Mouse (Mus musculus) forebrain, postnatal 0 days (tissue): Measurements from ENCODE around the gene Zfp78. TPM values are rescaled to one million over a fixed set of nuclear protein-coding genes. Genes with fewer than 3 reads are reported as not detected.

Experiments used
- ATAC-seq: fragments of 200-750 bp; cut with Nextera tagmentation; 2 replicates; pipeline ENCODE4 v1.8.0; 2017; ENCODE audit warnings: mild to moderate bottlenecking, moderate library complexity
- DNase-seq: peaks from one replicate; pipeline ENCODE4 v3.0.0-alpha.2; 2015
- H3K27ac ChIP-seq: fragments of 300-500 bp; sonication (generic); 2 replicates; pipeline ENCODE4 v1.5.1; 2014; ENCODE audit warnings: low read depth, mild to moderate bottlenecking, antibody characterized with exemption, low read length, moderate library complexity, mixed read lengths
- H3K27me3 ChIP-seq: fragments of 300-500 bp; sonication (generic); 2 replicates; pipeline ENCODE4 v1.6.1; 2014; ENCODE audit warnings: mild to moderate bottlenecking, low read length, mixed read lengths; ENCODE audit not compliant: insufficient read depth
- H3K36me3 ChIP-seq: fragments of 300-500 bp; sonication (generic); 2 replicates; pipeline ENCODE4 v1.6.1; 2014; ENCODE audit warnings: mild to moderate bottlenecking, moderate library complexity; ENCODE audit not compliant: insufficient read depth
- H3K4me1 ChIP-seq: fragments of 300-500 bp; sonication (generic); 2 replicates; pipeline ENCODE4 v1.6.1; 2014; ENCODE audit warnings: antibody characterized with exemption; ENCODE audit not compliant: insufficient read depth
- H3K4me2 ChIP-seq: fragments of 300-500 bp; sonication (generic); 2 replicates; pipeline ENCODE4 v1.6.1; 2014; ENCODE audit warnings: low read depth, mild to moderate bottlenecking, moderate library complexity
- H3K4me3 ChIP-seq: fragments of 300-500 bp; sonication (generic); 2 replicates; pipeline ENCODE4 v1.5.1; 2014; ENCODE audit warnings: low read depth, low read length, mixed read lengths
- H3K9ac ChIP-seq: fragments of 300-500 bp; sonication (generic); 2 replicates; pipeline ENCODE4 v1.6.1; 2014; ENCODE audit warnings: mild to moderate bottlenecking
- H3K9me3 ChIP-seq: fragments of 300-500 bp; sonication (generic); 2 replicates; pipeline ENCODE4 v1.6.1; 2016; ENCODE audit warnings: low read length
- CTCF ChIP-seq: sonication (generic); IDR thresholded peaks from 2 replicates; pipeline ENCODE4 v1.5.1; 2016; ENCODE audit warnings: antibody characterized with exemption, control low read depth, low read depth
- WGBS: fragments of 180-500 bp; shearing (Covaris S2); extraction: QIAGEN DNeasy Blood & Tissue Kit; methylation state at CpG from one replicate; pipeline ENCODE4 v1.1.7; 2014; 5-methylcytosine and 5-hydroxymethylcytosine counted together
- polyA plus RNA-seq: library from polyadenylated mRNA; unstranded; fragments of >200 nt; fragmentation: Nextera tagmentation; extraction: Ambion mirVana; gene quantifications from 2 replicates; pipeline ENCODE4 v1.2.1, GENCODE M21; 2015
- total RNA-seq: library from RNA; depleted of rRNA; stranded (reverse); fragments of >200 nt; gene quantifications from 2 replicates; pipeline ENCODE4 v1.2.3, GENCODE M21; 2014

The Zfp78 gene
- total and polyA plus RNA-seq, 2 experiments from 2014 or later: 3.3 to 4.5 TPM

DNA sequence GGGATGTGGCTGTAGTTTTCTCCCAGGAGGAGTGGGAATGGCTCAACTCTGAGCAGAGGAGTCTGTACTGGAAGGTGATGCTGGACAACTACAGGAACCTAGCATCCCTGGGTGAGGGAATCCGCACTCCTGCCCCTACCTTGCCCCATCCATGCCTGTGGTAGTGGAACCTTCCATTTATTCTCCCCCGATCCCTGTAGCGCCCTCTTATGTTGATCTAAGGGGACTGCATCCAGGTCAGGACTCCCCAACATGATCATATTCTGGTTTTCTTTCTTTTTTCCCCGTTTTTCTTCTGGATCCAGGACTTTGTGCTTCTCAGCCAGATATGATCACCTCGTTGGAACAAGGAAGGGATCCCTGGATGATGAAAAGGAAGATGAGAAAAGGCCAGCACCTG, 26.4 kb downstream of the Zfp78 start:
- WGBS: 76% methylated on average over 5 of the region's 5 CpGs
- Histone ChIP-seq H3K27me3 (no peaks in the 10 kb centered on the region), H3K9ac (no peak overlapping the region), H3K27ac (no peak overlapping the region), H3K4me3 (no peak overlapping the region), H3K9me3 (no peaks in the 10 kb centered on the region), H3K4me1 (peaks cover 2% of the 10 kb centered on the region; the same call in 1 of the 2 replicates), H3K4me2 (no peak overlapping the region), H3K36me3 (peaks cover 52% of the 10 kb centered on the region)
- TF ChIP-seq CTCF: 0 out of 2 replicates have a peak, but pooled peaks have one; percentile 3
- no peak for ATAC-seq
- no peak for DNase-seq

DNA sequence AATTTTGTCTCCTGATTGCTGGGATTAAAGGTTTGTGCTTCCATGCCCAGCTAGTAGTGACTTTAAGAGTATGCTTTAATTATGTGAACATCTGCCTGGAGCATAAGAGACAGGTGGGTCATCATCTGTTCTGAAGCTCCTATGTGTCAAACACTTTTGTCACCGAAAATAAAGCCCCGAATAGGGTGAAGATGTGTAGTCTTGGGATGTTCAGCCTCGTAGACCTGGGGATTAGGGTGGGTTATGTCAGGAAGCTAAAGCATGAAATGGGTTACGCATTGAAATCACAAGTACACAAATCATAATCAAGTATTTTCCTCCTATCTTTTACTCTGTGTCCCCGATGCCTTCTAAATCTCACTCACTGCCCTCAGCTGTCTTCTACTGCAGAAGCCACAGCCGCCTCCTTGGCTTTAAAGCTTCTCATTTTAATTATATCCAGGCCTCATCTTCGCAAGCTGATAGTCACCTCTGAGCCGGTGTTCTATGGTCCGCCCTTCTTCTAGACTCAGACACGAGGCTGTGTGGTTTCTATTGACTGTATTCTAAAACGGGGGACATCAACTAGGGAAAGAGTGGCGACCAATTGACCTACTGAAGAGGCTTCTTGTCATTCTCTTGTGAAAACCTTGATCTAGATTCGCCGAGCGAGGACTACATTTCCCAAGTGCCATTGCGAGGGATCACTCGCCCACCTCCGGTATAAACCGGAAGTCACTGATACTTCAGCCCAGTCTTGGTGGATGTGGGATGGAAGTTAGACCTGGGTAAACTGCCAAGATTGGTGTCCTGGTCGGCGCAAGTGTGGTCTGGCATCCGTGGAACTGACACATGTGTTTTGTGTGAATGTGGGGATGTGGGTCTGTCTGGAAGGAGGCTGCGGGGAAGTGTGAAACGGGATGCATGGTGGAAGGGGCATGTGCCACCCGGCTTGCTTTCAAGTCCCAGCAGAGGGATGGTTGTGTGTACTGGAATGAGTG, 35.2 kb downstream of the Zfp78 start, which contains the start of gene Smim17:
Gene Smim17, plus strand, starts transcription at position 720 of the 980 bp plus-strand sequence.
- TF ChIP-seq CTCF: no peak
- peak; percentile 94 for ATAC-seq
- peaks cover 3% of the 10 kb centered on the region; the same call in 1 of the 2 replicates for H3K4me1 ChIP-seq

DNA sequence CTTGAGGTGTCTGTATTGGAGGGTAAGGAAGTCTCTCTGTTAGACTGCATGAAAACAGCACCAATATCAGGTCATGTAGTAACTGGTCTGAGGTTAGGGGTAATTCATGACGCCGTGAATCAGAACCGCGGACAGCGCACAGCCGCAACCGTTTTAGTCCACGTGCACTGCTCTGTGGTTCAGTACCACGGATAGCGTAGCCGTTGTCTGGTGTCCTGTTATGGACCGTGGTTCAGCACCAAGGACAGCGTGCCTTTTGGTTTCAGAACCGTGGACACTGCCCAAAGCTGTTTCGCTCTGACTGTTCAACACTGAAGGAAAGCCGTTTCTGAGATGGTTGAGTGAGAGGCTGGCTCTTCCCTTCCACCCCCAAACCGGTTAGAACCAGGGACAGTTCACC, 47.0 kb downstream of the Zfp78 start, which contains the start of gene Gm20715:
Gene Gm20715, plus strand, starts transcription at position 235 of the 400 bp plus-strand sequence.
- 3% methylated on average over 17 of the region's 17 CpGs for WGBS
- Histone ChIP-seq H3K4me3 (no peak within 1 kb of the TSS), H3K27ac (no peak within 1 kb of the TSS), H3K36me3 (no peaks in the 10 kb centered on the region), H3K9ac (no peak within 1 kb of the TSS), H3K9me3 (no peaks in the 10 kb centered on the region), H3K27me3 (no peaks in the 10 kb centered on the region), H3K4me1 (no peaks in the 10 kb centered on the region), H3K4me2 (no peak within 1 kb of the TSS)
- DNase-seq (peak; percentile 69), ATAC-seq (peak; percentile 45)
- TF ChIP-seq CTCF: no peak

More for the DNA sequence above, 35.2 kb downstream of the Zfp78 start, which contains the start of gene Smim17:
- Histone ChIP-seq H3K27ac (peak within 1 kb of the TSS; percentile 30), H3K9ac (peak within 1 kb of the TSS; percentile 55), H3K36me3 (peaks cover 20% of the 10 kb centered on the region), H3K9me3 (no peaks in the 10 kb centered on the region), H3K4me3 (peak within 1 kb of the TSS; percentile 49), H3K4me2 (peak within 1 kb of the TSS; percentile 63), H3K27me3 (no peaks in the 10 kb centered on the region)
- 26% methylated on average over 25 of the region's 25 CpGs for WGBS
- peak; percentile 75 for DNase-seq

DNA sequence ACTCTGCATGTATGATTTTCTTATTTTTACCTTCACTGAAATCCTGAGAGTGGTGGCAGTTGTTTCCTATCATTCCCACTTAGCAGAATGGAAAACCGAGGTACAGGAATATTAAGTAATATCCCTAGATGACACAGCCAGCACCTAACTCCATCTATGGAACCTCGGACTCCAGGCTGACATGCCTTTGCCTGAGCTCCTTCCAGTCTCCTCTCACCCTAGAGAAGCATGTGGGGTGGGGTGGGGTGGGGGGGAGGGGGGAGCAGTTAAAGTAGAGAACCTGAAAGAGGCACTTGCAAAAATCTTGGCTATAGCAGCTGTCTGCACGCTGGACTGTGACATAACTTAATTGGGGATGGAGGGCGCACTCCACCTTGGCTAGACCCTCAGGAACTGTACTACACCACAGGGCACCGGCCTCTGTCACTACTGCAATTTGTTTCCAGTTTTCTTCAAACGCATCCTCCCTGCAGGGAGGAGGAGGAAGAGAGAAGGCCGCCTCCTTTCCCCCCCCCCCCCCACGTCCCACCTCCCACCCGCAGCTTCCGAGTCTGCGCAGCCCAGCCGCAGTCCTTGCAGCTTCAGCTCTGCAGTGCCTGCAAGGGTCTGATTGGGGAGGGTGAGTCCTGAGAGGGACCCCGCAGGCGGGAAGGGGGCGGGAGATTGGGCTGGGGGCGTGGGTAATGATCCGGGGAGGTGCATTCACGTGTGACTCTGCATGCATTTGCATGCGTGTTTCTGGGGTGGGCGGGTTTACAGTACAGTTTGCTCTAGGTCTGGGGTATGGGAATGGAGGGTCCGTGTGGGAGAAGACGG, 51.8 kb downstream of the Zfp78 start:
- H3K4me1 ChIP-seq: no peaks in the 10 kb centered on the region
- no peaks in the 10 kb centered on the region for H3K27me3 ChIP-seq
- TF ChIP-seq CTCF: no peak
- no peaks in the 10 kb centered on the region for H3K9me3 ChIP-seq
- DNase-seq: peak; percentile 71
- ATAC-seq: peak; percentile 95
- H3K36me3 ChIP-seq: no peaks in the 10 kb centered on the region
- H3K4me2 ChIP-seq: peak overlapping the region; percentile 53
- H3K27ac ChIP-seq: no peak overlapping the region
- peak overlapping the region; percentile 54 for H3K9ac ChIP-seq
- peak overlapping the region; percentile 42 for H3K4me3 ChIP-seq
- 8% methylated on average over 20 of the region's 22 CpGs for WGBS

DNA sequence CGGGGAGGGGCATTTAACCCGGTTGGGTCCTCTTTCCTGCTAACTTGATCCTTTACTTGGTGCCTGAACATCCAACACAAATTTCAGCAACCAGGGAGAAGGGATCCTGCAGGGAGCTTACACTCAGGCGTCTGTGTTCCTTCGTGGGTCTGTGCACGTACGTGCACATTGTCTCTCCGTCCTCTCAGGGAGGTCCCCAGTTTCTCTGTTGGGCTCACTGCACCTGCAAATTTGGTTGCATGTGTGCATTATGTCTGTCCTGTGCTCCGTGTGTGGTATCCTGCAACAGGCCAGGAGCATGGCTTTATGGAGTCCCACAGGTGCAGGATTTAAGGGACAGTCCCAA, 52.3 kb downstream of the Zfp78 start:
- Histone ChIP-seq H3K4me1 (no peaks in the 10 kb centered on the region), H3K4me2 (peak overlapping the region; percentile 53), H3K27me3 (no peaks in the 10 kb centered on the region), H3K36me3 (no peaks in the 10 kb centered on the region), H3K9me3 (no peaks in the 10 kb centered on the region), H3K27ac (no peak overlapping the region), H3K4me3 (peak overlapping the region; percentile 42), H3K9ac (peak overlapping the region; percentile 54)
- WGBS: 12% methylated on average over 8 of the region's 8 CpGs
- ATAC-seq (peak; percentile 57; the same call in 1 of the 2 replicates), DNase-seq (no peak)
- TF ChIP-seq CTCF: no peak

DNA sequence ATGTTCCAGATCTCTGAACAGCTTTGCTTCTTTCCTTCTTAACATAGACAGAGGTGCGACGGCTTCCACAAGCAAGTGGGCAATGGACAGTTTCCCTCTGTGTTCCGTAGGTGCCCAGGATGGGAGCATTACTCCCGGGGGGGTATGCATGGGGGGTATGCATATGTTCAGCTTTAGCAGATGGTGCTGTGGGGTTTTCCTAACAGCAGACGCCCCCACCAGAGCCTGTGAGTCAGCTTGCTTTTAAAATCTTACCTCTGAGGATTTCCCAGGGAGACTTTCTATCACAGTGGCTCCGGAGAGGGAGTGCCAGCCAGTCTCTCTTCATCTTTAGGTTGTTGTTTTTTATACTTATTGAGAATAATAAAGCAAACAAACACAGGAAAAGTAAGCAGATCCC, 56.8 kb downstream of the Zfp78 start:
- no peak for TF ChIP-seq CTCF
- Histone ChIP-seq H3K4me1 (no peaks in the 10 kb centered on the region), H3K27me3 (no peaks in the 10 kb centered on the region), H3K9ac (no peak overlapping the region), H3K9me3 (no peaks in the 10 kb centered on the region), H3K27ac (no peak overlapping the region), H3K36me3 (no peaks in the 10 kb centered on the region), H3K4me3 (no peak overlapping the region), H3K4me2 (no peak overlapping the region)
- WGBS: 74% methylated on average over 6 of the region's 6 CpGs
- DNase-seq (no peak), ATAC-seq (no peak)
